Mouse (Mus musculus) E14TG2a.4 (cell line): ENCODE data around the gene Dgkg.

Experiments used
- H3K27me3 ChIP-seq: 2 replicates; pipeline ENCODE4 v1.6.1; 2014; ENCODE audit warnings: low read length, control low read depth; ENCODE audit not compliant: insufficient read depth
- H3K36me3 ChIP-seq: 2 replicates; pipeline ENCODE4 v1.6.1; 2014; ENCODE audit warnings: low read length, control low read depth; ENCODE audit not compliant: insufficient read depth
- H3K4me1 ChIP-seq: replicated peaks from 2 replicates; pipeline ENCODE4 v1.6.1; 2014; ENCODE audit warnings: low read depth, low read length, control low read depth
- H3K4me3 ChIP-seq: replicated peaks from 2 replicates; pipeline ENCODE4 v1.5.1; 2014; ENCODE audit warnings: mild to moderate bottlenecking, low read length
- H3K9me3 ChIP-seq: 2 replicates; pipeline ENCODE4 v1.6.1; 2014; ENCODE audit warnings: low read length, control low read depth
- CTCF ChIP-seq: conservative IDR thresholded peaks from 2 replicates; pipeline ENCODE4 v1.5.1; 2014; ENCODE audit warnings: low read length
- NANOG ChIP-seq: IDR thresholded peaks from 2 replicates; pipeline ENCODE4 v1.6.1; 2014; ENCODE audit warnings: borderline replicate concordance, low read length, mixed read lengths
- POU5F1 ChIP-seq: IDR thresholded peaks from 2 replicates; pipeline ENCODE4 v1.6.1; 2014; ENCODE audit warnings: low read length, borderline replicate concordance

Gene Dgkg

DNA sequence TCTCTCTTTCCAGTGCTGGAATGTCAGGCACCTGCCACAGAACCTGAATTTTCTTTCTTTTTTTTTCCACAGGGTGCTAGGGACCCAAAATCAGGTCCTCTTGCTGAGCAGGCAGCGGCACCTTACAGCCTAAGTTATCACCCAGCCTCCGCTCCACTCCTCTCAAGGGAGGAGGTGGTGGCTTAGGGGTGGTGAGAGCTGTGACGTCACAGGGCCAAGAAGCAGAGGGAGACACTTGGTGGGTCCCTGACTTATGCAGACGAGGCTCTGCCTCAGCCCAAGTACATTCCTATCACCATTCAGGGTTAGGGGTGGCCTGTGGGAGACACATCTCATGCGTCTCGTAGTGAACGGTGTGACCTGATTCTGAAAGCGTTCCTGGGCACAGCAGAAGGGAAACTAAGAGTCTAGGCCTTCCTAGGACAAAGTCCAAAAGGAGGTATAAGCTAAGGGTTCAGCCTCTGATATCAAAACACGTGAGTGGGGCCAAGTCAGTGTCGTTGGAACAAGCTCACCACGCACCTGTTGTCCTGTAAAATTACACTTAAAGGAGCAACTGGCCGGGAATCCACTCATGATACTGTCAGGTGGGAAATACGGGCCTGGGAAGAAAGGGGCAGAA, 35.6 kb downstream of the Dgkg start:
- Histone ChIP-seq H3K27me3 (peaks cover 45% of the 10 kb centered on the region), H3K9me3 (no peaks in the 10 kb centered on the region), H3K4me1 (peaks cover 38% of the 10 kb centered on the region), H3K4me3 (no peak overlapping the region), H3K36me3 (no peaks in the 10 kb centered on the region)
- TF ChIP-seq POU5F1 (no peak), NANOG (no peak), CTCF (no peak)

DNA sequence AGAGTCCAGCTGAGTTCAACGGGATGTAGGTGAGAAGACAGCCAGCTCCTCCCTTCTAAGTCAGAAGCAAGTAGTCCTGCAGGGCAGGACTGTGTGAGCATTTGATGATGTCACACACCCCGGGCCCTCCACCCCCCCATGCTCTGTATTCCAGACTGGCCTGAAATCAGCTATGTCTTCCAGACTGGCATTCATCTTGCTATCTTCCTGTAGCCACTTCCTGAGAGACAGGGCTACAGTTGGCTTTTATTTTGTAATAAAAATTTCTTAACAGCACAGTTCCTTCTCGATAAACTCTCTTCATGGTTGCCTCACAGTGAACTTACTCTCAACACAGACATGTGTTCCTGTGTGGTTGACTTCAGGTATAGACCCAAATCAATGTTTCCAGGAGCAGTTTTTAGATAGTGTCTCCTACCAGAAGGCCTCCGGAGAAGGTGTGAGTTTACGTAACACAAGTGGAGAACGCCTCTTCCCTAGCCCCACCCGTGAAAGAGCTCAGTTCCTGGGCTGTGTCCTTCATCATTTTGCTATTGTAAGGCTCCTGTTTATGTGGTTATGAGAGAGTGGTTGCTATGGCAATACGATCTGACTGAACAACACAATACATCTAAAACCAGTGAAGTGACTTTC, 38.5 kb downstream of the Dgkg start:
- no peak overlapping the region for H3K4me3 ChIP-seq
- H3K36me3 ChIP-seq, result no peaks in the 10 kb centered on the region
- H3K27me3 ChIP-seq, result peaks cover 46% of the 10 kb centered on the region
- H3K4me1 ChIP-seq, result peaks cover 34% of the 10 kb centered on the region
- no peaks in the 10 kb centered on the region for H3K9me3 ChIP-seq
- TF ChIP-seq CTCF, result no peak
- TF ChIP-seq NANOG, result no peak

DNA sequence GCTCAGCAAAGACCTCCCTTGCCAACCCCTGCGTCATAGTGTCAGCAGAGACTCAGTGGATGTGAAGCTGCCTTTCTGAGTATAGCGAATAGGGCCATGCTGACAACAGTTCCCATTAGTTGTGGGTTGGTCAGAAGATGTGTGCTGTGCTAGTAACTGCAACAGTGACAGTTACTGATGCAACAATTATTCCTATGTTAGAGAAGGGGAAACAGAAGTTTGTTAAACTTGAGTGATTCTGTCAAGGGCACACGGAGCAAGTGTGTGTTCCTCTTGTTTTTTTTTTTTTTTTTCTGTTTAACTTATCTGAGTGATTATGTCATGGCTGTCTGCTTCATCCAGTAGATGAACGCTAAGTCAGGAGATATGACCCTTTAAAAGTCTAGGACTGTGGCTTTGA, 41.2 kb downstream of the Dgkg start:
- TF ChIP-seq NANOG (no peak), CTCF (no peak), POU5F1 (no peak)
- peaks cover 31% of the 10 kb centered on the region for H3K27me3 ChIP-seq
- H3K4me3 ChIP-seq, result no peak overlapping the region
- H3K36me3 ChIP-seq, result no peaks in the 10 kb centered on the region
- no peaks in the 10 kb centered on the region for H3K9me3 ChIP-seq
- peaks cover 16% of the 10 kb centered on the region for H3K4me1 ChIP-seq

DNA sequence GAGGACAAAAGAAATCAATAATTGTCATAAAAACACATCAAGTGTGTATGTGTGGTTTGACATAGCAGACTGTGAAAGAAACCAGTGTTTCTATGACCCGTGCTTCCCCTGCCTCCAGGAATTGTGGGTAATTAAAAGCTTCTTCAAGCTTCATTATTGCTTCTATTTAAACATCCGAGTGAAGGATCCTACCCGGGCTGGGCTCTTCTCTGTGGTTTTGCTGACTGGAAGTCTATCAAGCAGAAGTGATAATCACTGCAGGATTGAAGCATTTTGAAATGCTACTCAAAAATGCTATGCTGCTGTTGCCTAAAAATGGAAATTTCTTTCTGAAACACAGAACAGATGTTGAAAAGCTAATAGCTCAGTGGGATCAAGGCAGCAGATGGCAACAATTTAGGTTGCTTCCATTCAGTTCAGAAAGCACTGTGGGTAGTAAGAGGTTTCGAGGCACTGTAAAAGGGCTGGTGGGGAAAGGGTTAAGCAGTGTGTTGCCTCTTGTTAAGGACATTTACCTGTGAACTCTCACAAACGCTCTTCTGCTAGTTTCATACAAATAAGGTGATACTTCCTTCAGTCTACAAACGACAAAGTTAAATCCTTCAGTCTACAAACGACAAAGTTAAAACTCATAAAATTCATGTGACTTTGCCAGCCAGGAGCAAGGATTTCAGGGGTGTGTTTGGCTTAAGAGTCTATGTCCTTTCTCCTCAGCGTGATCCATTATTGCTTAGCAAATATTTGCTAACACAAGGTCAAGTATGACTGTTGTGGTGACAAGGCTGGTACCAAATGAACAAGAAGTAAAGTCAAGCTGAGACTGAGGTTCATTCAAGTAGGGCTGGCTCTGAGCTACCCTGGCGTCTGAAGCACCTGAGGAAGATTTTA, 43.6 kb downstream of the Dgkg start:
- H3K36me3 ChIP-seq, result no peaks in the 10 kb centered on the region
- no peak overlapping the region for H3K4me3 ChIP-seq
- H3K9me3 ChIP-seq, result no peaks in the 10 kb centered on the region
- peaks cover 29% of the 10 kb centered on the region for H3K27me3 ChIP-seq
- TF ChIP-seq NANOG, result no peak
- H3K4me1 ChIP-seq, result peaks cover 10% of the 10 kb centered on the region

DNA sequence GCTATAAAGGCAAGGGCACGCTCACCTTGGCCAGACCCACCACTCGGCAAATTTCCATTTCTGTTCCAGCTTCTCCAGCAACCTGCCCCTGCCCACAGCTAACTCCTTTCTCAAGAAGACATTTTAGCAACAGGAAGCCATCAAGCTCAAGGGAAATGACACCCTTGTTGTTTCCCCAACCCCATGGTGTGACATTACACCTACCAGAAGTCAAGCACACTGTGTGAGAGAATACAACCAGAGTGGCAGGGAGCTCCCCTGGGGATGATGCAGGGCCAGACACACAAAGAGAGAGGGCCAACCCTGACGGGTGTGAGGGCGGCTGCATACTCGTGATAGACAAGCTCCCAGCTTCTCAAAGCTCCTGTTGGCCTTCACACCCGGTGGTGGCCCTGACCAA, 49.0 kb downstream of the Dgkg start:
- peaks cover 21% of the 10 kb centered on the region for H3K4me1 ChIP-seq
- TF ChIP-seq NANOG (0 out of 2 replicates have a peak, but pooled peaks have one; percentile 14), POU5F1 (no peak), CTCF (no peak)
- H3K9me3 ChIP-seq, result no peaks in the 10 kb centered on the region
- peaks cover 28% of the 10 kb centered on the region for H3K27me3 ChIP-seq
- H3K36me3 ChIP-seq, result no peaks in the 10 kb centered on the region
- no peak overlapping the region for H3K4me3 ChIP-seq

DNA sequence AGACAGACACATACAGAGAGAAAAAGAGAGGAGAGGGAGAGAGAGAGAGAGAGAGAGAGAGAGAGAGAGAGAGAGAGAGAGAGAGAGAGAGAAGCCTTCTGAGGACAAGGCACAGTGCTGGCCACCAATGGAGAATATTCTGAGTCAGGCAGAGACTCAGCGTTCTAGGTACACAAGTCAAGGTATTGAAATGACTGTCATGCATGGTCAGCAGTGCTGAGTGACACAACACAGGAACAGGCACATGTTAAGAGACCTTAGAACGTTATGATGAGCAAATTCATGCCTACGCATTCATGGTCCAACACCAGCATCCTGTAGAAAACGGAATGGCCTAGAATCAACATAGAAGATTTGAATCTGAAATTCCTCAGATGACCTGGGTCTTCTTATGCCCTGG, 50.0 kb downstream of the Dgkg start:
- H3K36me3 ChIP-seq, result no peaks in the 10 kb centered on the region
- peaks cover 30% of the 10 kb centered on the region for H3K27me3 ChIP-seq
- peaks cover 26% of the 10 kb centered on the region for H3K4me1 ChIP-seq
- TF ChIP-seq NANOG, result no peak
- TF ChIP-seq POU5F1, result no peak
- TF ChIP-seq CTCF, result no peak
- no peaks in the 10 kb centered on the region for H3K9me3 ChIP-seq
- H3K4me3 ChIP-seq, result no peak overlapping the region

DNA sequence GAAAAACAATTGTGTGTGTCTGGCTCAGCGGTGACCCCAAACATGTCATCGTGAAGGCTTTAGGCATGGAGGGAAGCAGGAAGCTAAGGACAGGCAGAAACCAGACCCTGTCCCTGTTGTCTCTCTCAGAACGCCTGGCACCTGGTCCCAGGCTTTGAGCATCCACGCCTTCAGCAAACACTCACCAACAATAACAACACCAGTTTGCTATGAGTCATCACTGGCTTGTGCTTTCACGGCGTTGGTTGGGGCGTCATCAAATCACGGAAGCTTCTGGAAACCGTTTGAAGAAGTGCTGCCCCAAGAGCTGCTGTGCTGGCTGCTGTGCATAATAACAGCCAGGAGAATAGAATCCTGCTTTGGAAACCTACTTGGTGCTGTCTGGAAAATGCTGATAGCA, 54.6 kb downstream of the Dgkg start:
- H3K9me3 ChIP-seq, result no peaks in the 10 kb centered on the region
- peaks cover 18% of the 10 kb centered on the region for H3K27me3 ChIP-seq
- H3K4me3 ChIP-seq, result no peak overlapping the region
- TF ChIP-seq NANOG, result no peak
- TF ChIP-seq POU5F1, result no peak
- no peak for TF ChIP-seq CTCF
- H3K4me1 ChIP-seq, result peaks cover 14% of the 10 kb centered on the region
- no peaks in the 10 kb centered on the region for H3K36me3 ChIP-seq

DNA sequence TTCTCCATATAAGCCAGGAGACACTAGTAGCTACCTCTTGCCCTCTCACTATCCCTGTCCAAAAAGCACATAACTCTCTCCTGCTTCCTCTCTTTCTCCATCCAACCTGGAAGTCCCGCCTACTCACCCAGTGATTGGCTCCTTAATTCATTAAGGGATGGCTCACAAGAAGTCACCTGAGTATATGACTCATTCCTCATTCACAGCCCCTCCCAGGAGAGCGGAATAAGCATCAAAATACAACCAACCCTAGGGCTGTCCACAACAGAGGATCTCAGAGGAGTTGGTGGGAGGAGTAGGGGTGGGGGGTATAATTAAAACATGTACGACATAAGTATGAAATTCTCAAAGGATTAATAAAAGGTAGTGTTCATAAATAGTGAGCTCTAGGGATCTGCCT, 55.3 kb downstream of the Dgkg start:
- no peak for TF ChIP-seq POU5F1
- no peak for TF ChIP-seq CTCF
- no peak for TF ChIP-seq NANOG
- Histone ChIP-seq H3K9me3 (no peaks in the 10 kb centered on the region), H3K4me1 (peaks cover 9% of the 10 kb centered on the region), H3K4me3 (no peak overlapping the region), H3K36me3 (no peaks in the 10 kb centered on the region), H3K27me3 (peaks cover 15% of the 10 kb centered on the region)
